Mouse (Mus musculus) myocyte (in vitro differentiated cells): ENCODE results near the gene St8sia1. TPM values are rescaled to one million over a fixed set of nuclear protein-coding genes. Genes with fewer than 3 reads are reported as not detected.

Source experiments
- H3K27me3 ChIP-seq: one replicate; pipeline ENCODE4 v1.6.1; 2011; ENCODE audit not compliant: control insufficient read depth, insufficient read depth, insufficient read length
- H3K36me3 ChIP-seq: one replicate; pipeline ENCODE4 v1.6.1; 2011; ENCODE audit not compliant: control insufficient read depth, insufficient read depth
- H3K4me2 ChIP-seq: one replicate; pipeline ENCODE4 v1.6.1; 2011; ENCODE audit warnings: low read depth, control low read depth
- H3K4me3 ChIP-seq: one replicate; pipeline ENCODE4 v1.5.1; 2011; ENCODE audit warnings: mild to moderate bottlenecking, control low read depth, moderate library complexity
- H3K79me2 ChIP-seq: one replicate; pipeline ENCODE4 v1.6.1; 2011; ENCODE audit not compliant: control insufficient read depth, insufficient read depth
- H3ac ChIP-seq: one replicate; pipeline ENCODE4 v1.6.1; 2011; ENCODE audit not compliant: control insufficient read depth, insufficient read length
- CEBPB ChIP-seq: IDR thresholded peaks from 2 replicates; pipeline ENCODE4 v1.6.1; 2011; ENCODE audit warnings: mild to moderate bottlenecking, moderate library complexity; ENCODE audit not compliant: poor library complexity, insufficient read depth, severe bottlenecking
- E2F4 ChIP-seq: IDR thresholded peaks from one replicate; pipeline ENCODE4 v1.6.1; 2011; ENCODE audit warnings: mild to moderate bottlenecking, control low read depth, moderate library complexity; ENCODE audit not compliant: insufficient read depth
- MAX ChIP-seq: IDR thresholded peaks from one replicate; pipeline ENCODE4 v1.6.1; 2011; ENCODE audit warnings: low read depth, mild to moderate bottlenecking, control low read depth
- MYOD1 ChIP-seq, 3 experiments: IDR thresholded peaks; one replicate each; pipeline ENCODE4 v1.6.1; 2011; ENCODE audit warnings: control low read depth in 2 of 3, low read depth in 2 of 3, mild to moderate bottlenecking in 2 of 3, moderate library complexity in 1 of 3; ENCODE audit not compliant: insufficient read length in 2 of 3, control insufficient read depth in 1 of 3
- MYOG ChIP-seq, 3 experiments: IDR thresholded peaks; one replicate each; pipeline ENCODE4 v1.6.1; 2011; ENCODE audit warnings: control low read depth in 2 of 3, low read depth in 2 of 3, mild to moderate bottlenecking in 2 of 3; ENCODE audit not compliant: insufficient read length in 2 of 3, control insufficient read depth in 1 of 3, insufficient read depth in 1 of 3
- POLR2A ChIP-seq: IDR thresholded peaks from one replicate; pipeline ENCODE4 v1.6.1; 2011; ENCODE audit warnings: low read depth, mild to moderate bottlenecking, control low read depth, moderate library complexity; ENCODE audit not compliant: insufficient read length
- POLR2AphosphoS2 ChIP-seq: IDR thresholded peaks from one replicate; pipeline ENCODE4 v1.6.1; 2011; ENCODE audit warnings: low read depth, control low read depth; ENCODE audit not compliant: insufficient read length
- REST ChIP-seq: IDR thresholded peaks from one replicate; pipeline ENCODE4 v1.6.1; 2011; ENCODE audit warnings: mild to moderate bottlenecking, control low read depth, moderate library complexity; ENCODE audit not compliant: insufficient read depth, insufficient read length
- SRF ChIP-seq: IDR thresholded peaks from one replicate; pipeline ENCODE4 v1.6.1; 2011; ENCODE audit warnings: low read depth; ENCODE audit not compliant: control insufficient read depth, insufficient read length
- TCF12 ChIP-seq: IDR thresholded peaks from one replicate; pipeline ENCODE4 v1.6.1; 2011; ENCODE audit warnings: mild to moderate bottlenecking, control low read depth; ENCODE audit not compliant: poor library complexity, insufficient read depth, severe bottlenecking
- TCF3 ChIP-seq: IDR thresholded peaks from one replicate; pipeline ENCODE4 v1.6.1; 2011; ENCODE audit warnings: low read depth, control low read depth; ENCODE audit not compliant: insufficient read length
- USF1 ChIP-seq: IDR thresholded peaks from one replicate; pipeline ENCODE4 v1.6.1; 2011; ENCODE audit warnings: low read depth, mild to moderate bottlenecking, control low read depth, moderate library complexity
- polyA plus RNA-seq: library from polyadenylated mRNA; unstranded; fragments of >200 nt; fragmentation: generic; extraction: Trizol; gene quantifications from one replicate; pipeline ENCODE4 v1.2.1, GENCODE M21; 2012; ENCODE audit warnings: missing spikeins

St8sia1 gene
- polyA plus RNA-seq, 1 experiment = 0.02 TPM

GRCm38 (mm10) chr6:142926901-142927605 lies 37.2 kb downstream of the St8sia1 start:
- no peak overlapping the region for H3K4me2 ChIP-seq
- no peaks in the 10 kb centered on the region for H3K36me3 ChIP-seq
- no peak overlapping the region for H3ac ChIP-seq
- H3K4me3 ChIP-seq = no peak overlapping the region
- H3K27me3 ChIP-seq = no peaks in the 10 kb centered on the region
- H3K79me2 ChIP-seq = no peaks in the 10 kb centered on the region
- no peak for TF ChIP-seq TCF12

- H3ac ChIP-seq = no peak overlapping the region
- H3K4me3 ChIP-seq = no peak overlapping the region
- no peaks in the 10 kb centered on the region for H3K79me2 ChIP-seq
- H3K27me3 ChIP-seq = no peaks in the 10 kb centered on the region
- H3K4me2 ChIP-seq = no peak overlapping the region
- no peaks in the 10 kb centered on the region for H3K36me3 ChIP-seq
- TF ChIP-seq TCF12 (no peak), TCF3 (no peak), MAX (no peak), USF1 (no peak), SRF (no peak), REST (no peak), POLR2A (no peak), MYOD1 (IDR thresholded peaks at IDR 0.05; ENCODE audit: control insufficient read depth in 1 of 3, insufficient read length in 2 of 3, low read depth in 2 of 3) (no peak), MYOG (IDR thresholded peaks at IDR 0.05; ENCODE audit: control insufficient read depth in 1 of 3, insufficient read depth in 1 of 3, insufficient read length in 2 of 3, low read depth in 2 of 3) (no peak), CEBPB (no peak), E2F4 (no peak), POLR2AphosphoS2 (no peak)
Measured at GRCm38 (mm10) chr6:142925921-142926320, 38.3 kb downstream of the St8sia1 start.

GRCm38 (mm10) chr6:142925374-142925773 lies 38.9 kb downstream of the St8sia1 start:
- Histone ChIP-seq H3K36me3 (no peaks in the 10 kb centered on the region), H3K79me2 (no peaks in the 10 kb centered on the region), H3ac (no peak overlapping the region), H3K4me3 (no peak overlapping the region), H3K27me3 (no peaks in the 10 kb centered on the region), H3K4me2 (no peak overlapping the region)
- no peak for TF ChIP-seq POLR2A
- no peak for TF ChIP-seq POLR2AphosphoS2
- no peak for TF ChIP-seq E2F4
- no peak for TF ChIP-seq SRF
- TF ChIP-seq REST = no peak
- TF ChIP-seq TCF12 = no peak
- no peak for TF ChIP-seq MYOG (IDR thresholded peaks at IDR 0.05; ENCODE audit: control insufficient read depth in 1 of 3, insufficient read depth in 1 of 3, insufficient read length in 2 of 3, low read depth in 2 of 3)
- TF ChIP-seq TCF3 = no peak
- no peak for TF ChIP-seq MAX
- TF ChIP-seq CEBPB = no peak
- no peak for TF ChIP-seq MYOD1 (IDR thresholded peaks at IDR 0.05; ENCODE audit: control insufficient read depth in 1 of 3, insufficient read length in 2 of 3, low read depth in 2 of 3)
- no peak for TF ChIP-seq USF1

GRCm38 (mm10) chr6:142920901-142921300 lies 43.4 kb downstream of the St8sia1 start:
- no peaks in the 10 kb centered on the region for H3K79me2 ChIP-seq
- no peak for TF ChIP-seq MAX
- no peak for TF ChIP-seq TCF12
- no peak for TF ChIP-seq MYOD1 (IDR thresholded peaks at IDR 0.05; ENCODE audit: control insufficient read depth in 1 of 3, insufficient read length in 2 of 3, low read depth in 2 of 3)
- TF ChIP-seq USF1 = no peak
- no peak for TF ChIP-seq CEBPB
- TF ChIP-seq POLR2AphosphoS2 = no peak
- TF ChIP-seq POLR2A = no peak
- TF ChIP-seq SRF = no peak
- TF ChIP-seq REST = no peak
- no peak for TF ChIP-seq E2F4
- no peak for TF ChIP-seq MYOG (IDR thresholded peaks at IDR 0.05; ENCODE audit: control insufficient read depth in 1 of 3, insufficient read depth in 1 of 3, insufficient read length in 2 of 3, low read depth in 2 of 3)
- no peak for TF ChIP-seq TCF3
- no peaks in the 10 kb centered on the region for H3K36me3 ChIP-seq
- H3K4me2 ChIP-seq = no peak overlapping the region
- H3K27me3 ChIP-seq = no peaks in the 10 kb centered on the region
- no peak overlapping the region for H3ac ChIP-seq
- H3K4me3 ChIP-seq = no peak overlapping the region

GRCm38 (mm10) chr6:142918691-142919090 lies 45.6 kb downstream of the St8sia1 start:
- H3K4me3 ChIP-seq = no peak overlapping the region
- no peak overlapping the region for H3ac ChIP-seq
- no peaks in the 10 kb centered on the region for H3K27me3 ChIP-seq
- no peaks in the 10 kb centered on the region for H3K79me2 ChIP-seq
- no peaks in the 10 kb centered on the region for H3K36me3 ChIP-seq
- TF ChIP-seq CEBPB (no peak), MYOD1 (IDR thresholded peaks at IDR 0.05; ENCODE audit: control insufficient read depth in 1 of 3, insufficient read length in 2 of 3, low read depth in 2 of 3) (no peak), USF1 (no peak), TCF12 (no peak), MYOG (IDR thresholded peaks at IDR 0.05; ENCODE audit: control insufficient read depth in 1 of 3, insufficient read depth in 1 of 3, insufficient read length in 2 of 3, low read depth in 2 of 3) (no peak), POLR2AphosphoS2 (no peak)
- H3K4me2 ChIP-seq = no peak overlapping the region
